Mouse (Mus musculus) MEL-GATA-1-ER (cell line): ENCODE results near the gene Kifc3.
A peak's percentile ranks its signal among the peaks of the same experiment; 100 is the strongest.

ENCODE experiments used
- DNase-seq: peaks from one replicate; pipeline ENCODE4 v3.0.0-alpha.2; 2012; ENCODE audit warnings: low read depth; ENCODE audit errors: extremely low read depth

The Kifc3 gene

DNA sequence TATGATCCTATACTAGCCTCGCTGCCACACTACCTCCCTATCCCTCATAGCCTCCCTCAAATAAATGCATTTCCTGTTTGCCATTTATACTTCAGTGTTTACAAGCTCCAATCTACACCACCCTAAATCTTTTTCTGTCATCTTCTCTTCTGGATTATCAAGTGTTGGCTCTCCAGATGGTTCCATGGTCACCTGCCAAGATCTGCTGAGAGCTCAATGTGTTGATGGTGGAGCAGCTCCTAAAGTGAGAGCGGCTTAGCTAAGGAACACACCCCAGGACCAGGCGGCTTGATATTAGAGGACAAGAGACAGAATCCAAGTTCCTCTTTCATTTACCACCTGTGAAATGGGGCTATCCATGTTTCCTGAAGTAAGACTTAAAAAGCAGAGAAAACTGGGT, 124.6 kb downstream of the Kifc3 start:
- DNase-seq = no peak

GRCm38 (mm10) chr8:95076151-95076550, 126.5 kb downstream of the Kifc3 start:
- no peak for DNase-seq

- DNase-seq = no peak
These were observed 127.1 kb downstream of the Kifc3 start for GRCm38 (mm10) chr8:95075504-95075903.

GRCm38 (mm10) chr8:95067582-95067981, 135.0 kb downstream of the Kifc3 start:
- DNase-seq = peak; percentile 44

DNA sequence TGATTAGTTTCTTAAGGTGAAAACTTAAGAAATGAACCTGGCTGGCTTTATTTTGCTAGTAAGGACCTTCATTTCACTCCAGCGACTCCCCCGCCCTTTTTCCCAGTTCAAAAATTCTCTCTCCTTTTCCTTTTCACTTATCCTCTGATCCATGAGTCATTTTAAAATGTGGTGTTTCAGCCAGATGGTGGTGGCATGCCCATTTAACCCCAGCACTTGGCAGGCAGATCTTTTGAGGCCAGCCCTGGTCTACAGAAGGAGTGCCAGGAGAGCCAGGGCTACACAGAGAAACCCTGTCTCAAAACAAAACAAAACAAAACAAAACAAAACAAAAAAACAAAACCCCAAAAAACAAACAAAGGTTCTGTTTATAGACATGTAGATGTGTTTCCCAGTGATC, 138.1 kb downstream of the Kifc3 start:
- no peak for DNase-seq

DNA sequence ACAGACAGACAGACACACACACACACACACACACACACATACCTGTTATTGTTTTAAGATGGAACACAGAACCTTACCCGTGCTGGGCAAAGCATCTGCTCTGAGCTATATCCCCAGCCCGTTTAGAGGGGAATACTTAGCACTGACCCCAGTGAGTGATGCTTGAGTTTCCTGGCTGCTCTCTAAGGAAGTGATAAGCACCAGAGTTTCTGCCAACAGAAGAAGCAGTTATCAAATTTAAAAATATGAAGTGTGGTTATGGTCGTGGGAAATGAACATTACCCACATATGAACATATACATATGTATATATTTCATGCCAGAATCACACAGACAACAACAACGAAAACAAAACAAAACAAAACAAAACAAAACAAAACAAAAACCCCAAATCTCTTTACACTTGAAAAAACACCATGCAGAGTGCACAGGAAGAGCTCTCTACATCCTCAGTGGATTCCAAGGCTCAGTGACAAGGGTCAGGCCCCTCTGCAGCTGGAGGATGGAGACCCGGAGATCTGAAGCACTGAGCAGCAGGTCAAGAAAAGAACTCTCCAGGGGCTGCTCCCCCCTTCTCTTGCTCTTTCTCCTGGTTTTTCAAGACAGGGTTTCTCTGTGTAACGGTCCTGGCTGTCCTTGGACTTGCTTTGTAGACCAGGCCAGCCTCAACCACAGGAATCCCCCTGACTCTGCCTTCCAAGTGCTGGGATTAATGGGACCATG, 142.6 kb downstream of the Kifc3 start:
- peak; percentile 52 for DNase-seq

DNA sequence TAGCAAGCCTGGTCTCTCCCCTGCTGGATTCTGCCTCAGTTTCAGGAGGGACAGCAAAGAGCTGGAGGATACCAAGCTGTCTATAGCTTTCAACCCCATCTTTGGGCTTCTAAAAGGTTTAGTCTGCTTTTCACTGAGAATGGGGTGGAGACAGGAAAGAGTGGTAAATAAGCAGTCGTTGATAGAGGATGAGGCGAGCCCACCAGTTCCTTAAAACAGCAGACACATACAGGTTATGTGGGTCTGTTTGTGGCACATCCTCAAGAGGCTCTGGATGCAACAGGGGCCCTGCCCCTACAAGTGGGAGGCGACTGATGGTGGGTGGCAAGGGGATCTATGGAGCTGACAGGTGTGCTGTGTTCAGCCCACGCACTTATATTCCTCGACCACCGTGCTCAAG, 144.0 kb downstream of the Kifc3 start:
- peak; percentile 87 for DNase-seq

- DNase-seq = no peak
These were observed 146.2 kb downstream of the Kifc3 start for GRCm38 (mm10) chr8:95056414-95056813.

- DNase-seq = no peak
These were observed 147.6 kb downstream of the Kifc3 start, which contains the start of gene Drc7 for GRCm38 (mm10) chr8:95054927-95055510. Gene Drc7 (plus strand): TSS chr8:95055103.

DNA sequence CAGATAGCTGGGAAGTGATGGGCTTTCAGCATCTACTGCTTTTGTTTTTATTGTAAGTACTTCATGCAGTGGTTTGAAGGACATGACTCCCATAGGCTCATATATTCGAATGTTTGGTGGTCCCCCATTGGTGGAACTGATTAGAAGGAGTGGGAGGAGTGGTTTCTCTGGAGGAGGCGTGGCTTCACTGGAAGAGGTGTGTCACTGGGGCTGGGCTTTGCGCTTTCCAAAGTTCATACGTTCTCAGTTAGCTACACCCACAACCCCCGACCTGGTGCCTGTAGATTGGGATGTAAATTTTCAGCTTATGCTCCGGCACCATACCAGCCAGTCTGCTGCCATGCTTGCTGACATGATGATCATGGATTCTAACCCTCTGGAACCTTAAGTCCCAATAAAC, 148.2 kb downstream of the Kifc3 start:
- DNase-seq = no peak
